ENCODE assay signal across 29 mouse cellular contexts in genomic region chr10:39176981-39177380, GRCm38 (mm10). TPM values are rescaled to one million over a fixed set of nuclear protein-coding genes. Genes with fewer than 3 reads are reported as not detected.
DNase-seq lines count a peak whose midpoint lies in the region; ATAC-seq and TF ChIP-seq lines count a peak whose summit lies in the region.
"Had no signal": no experiment of that assay in that cellular context is flagged by ENCODE, and none has a peak within 500 bp of the region (broad histone marks: within the 10 kb centered on the region; RNA-seq: fewer than 3 reads in every experiment).

No protein-coding gene starts in this region.

- no peak overlapping the region for H3K27ac ChIP-seq in heart, embryonic 10.5 days
- H3K27ac ChIP-seq in lung, postnatal 0 days (ENCODE audit: low read length) = no peak overlapping the region
- H3K27ac ChIP-seq: forebrain, embryonic 10.5 days; forebrain, embryonic 13.5 days; heart, embryonic 15.5 days; hindbrain, embryonic 14.5 days; hindbrain, postnatal 0 days had no signal

- peak; percentile 9 for DNase-seq in heart, adult 8-10 months (ENCODE audit: low spot score)
- DNase-seq in heart, embryonic 10.5 days (ENCODE audit: low spot score) = no peak
- DNase-seq in lung, postnatal 0 days (ENCODE audit: low spot score) = peak; percentile 52
- no peak for DNase-seq in lung, adult 2 months
- peak; percentile 54 for DNase-seq in lung, postnatal 10 days
- no peak for DNase-seq in layer of hippocampus, postnatal 25 days (ENCODE audit: extremely low spot score in 1 of 2, low spot score in 1 of 2)
- DNase-seq: adrenal gland, postnatal 10 days; adrenal gland, postnatal 36 days; cerebellum, adult 18-20 months; cerebellum, adult 9-10 months; cerebellum, postnatal 14 days; gastrocnemius, postnatal 10 days; gastrocnemius, postnatal 36 days; heart, postnatal 10 days; heart, postnatal 4 days had no signal

- no peaks in the 10 kb centered on the region for H3K9me3 ChIP-seq in heart, embryonic 10.5 days
- H3K9me3 ChIP-seq in lung, postnatal 0 days (ENCODE audit: low read length) = no peaks in the 10 kb centered on the region
- H3K9me3 ChIP-seq: heart, embryonic 15.5 days had no signal

- ATAC-seq in lung, postnatal 0 days = peak; percentile 74
- no peak for ATAC-seq in CD4-positive, CD25-positive, alpha-beta regulatory T cell, adult 4 months
- ATAC-seq: forebrain, embryonic 13.5 days; forebrain, embryonic 16.5 days; hindbrain, postnatal 0 days; Patski had no signal

- H3K36me3 ChIP-seq in heart, embryonic 10.5 days = no peaks in the 10 kb centered on the region
- no peaks in the 10 kb centered on the region for H3K36me3 ChIP-seq in lung, postnatal 0 days (ENCODE audit: insufficient read depth, low read length)
- H3K36me3 ChIP-seq: forebrain, embryonic 10.5 days; heart, embryonic 12.5 days; heart, embryonic 15.5 days had no signal

- H3K4me3 ChIP-seq in heart, embryonic 10.5 days = no peak overlapping the region
- H3K4me3 ChIP-seq in lung, postnatal 0 days (ENCODE audit: low read depth, low read length) = no peak overlapping the region
- no peak overlapping the region for H3K4me3 ChIP-seq in lung, adult 2 months (replicated peaks; ENCODE audit: extremely low read depth, low read depth, low read length)
- H3K4me3 ChIP-seq: forebrain, embryonic 10.5 days; forebrain, embryonic 13.5 days; heart, embryonic 12.5 days; heart, embryonic 15.5 days had no signal

- TF ChIP-seq POLR2A in lung, adult 2 months (IDR thresholded peaks at IDR 0.05; ENCODE audit: borderline replicate concordance, extremely low read depth, low read depth, low read length) = no peak

- no peak overlapping the region for H3K9ac ChIP-seq in lung, postnatal 0 days (replicated peaks; ENCODE audit: low read depth)
- H3K9ac ChIP-seq: forebrain, embryonic 13.5 days; heart, embryonic 12.5 days; heart, embryonic 15.5 days; hindbrain, embryonic 14.5 days had no signal

- H3K4me1 ChIP-seq in heart, embryonic 10.5 days = peaks cover 10% of the 10 kb centered on the region
- peaks cover 7% of the 10 kb centered on the region for H3K4me1 ChIP-seq in lung, postnatal 0 days (ENCODE audit: insufficient read depth, low read depth, low read length)
- peaks cover 5% of the 10 kb centered on the region for H3K4me1 ChIP-seq in lung, adult 2 months (ENCODE audit: control insufficient read depth, insufficient read depth, low read length)

- H3K4me2 ChIP-seq in lung, postnatal 0 days (replicated peaks; ENCODE audit: low read depth, low read length) = no peak overlapping the region
- H3K4me2 ChIP-seq: forebrain, embryonic 13.5 days; heart, embryonic 12.5 days; heart, embryonic 15.5 days; hindbrain, embryonic 14.5 days had no signal

- no peak for TF ChIP-seq CTCF in lung, postnatal 0 days (IDR thresholded peaks at IDR 0.05)
- TF ChIP-seq CTCF in lung, adult 2 months (IDR thresholded peaks at IDR 0.05; ENCODE audit: insufficient read depth, low read length) = no peak

- peak; percentile 89 for TF ChIP-seq EP300 in lung, postnatal 0 days (IDR thresholded peaks at IDR 0.05)

- H3K27me3 ChIP-seq in heart, embryonic 10.5 days (ENCODE audit: insufficient read depth, poor library complexity, severe bottlenecking) = no peaks in the 10 kb centered on the region
- no peaks in the 10 kb centered on the region for H3K27me3 ChIP-seq in lung, postnatal 0 days (replicated peaks; ENCODE audit: insufficient read depth, low read length)
- H3K27me3 ChIP-seq: forebrain, embryonic 13.5 days; heart, embryonic 12.5 days; heart, embryonic 15.5 days; Patski had no signal

- WGBS in heart, embryonic 10.5 days = 61% methylated on average over 5 of the region's 5 CpGs
- 52% methylated on average over 5 of the region's 5 CpGs for WGBS in lung, postnatal 0 days
- 40% methylated on average over 5 of the region's 5 CpGs for WGBS in lung, adult 2 months

RNA-seq across cellular contexts. Expression of gene Ccn6, which starts 13.4 kb away (rescaled TPM):
- not detected for total RNA-seq in heart, adult 8-10 months (2022)
- 0.20 and 0.36 TPM in 2 replicates for polyA plus RNA-seq in heart, embryonic 10.5 days (2016; fragmentation: Nextera tagmentation; extraction: Ambion mirVana)
- polyA plus RNA-seq in lung, postnatal 0 days (2015; fragmentation: Nextera tagmentation; extraction: Ambion mirVana) = 0.10 TPM in 1 of 2 replicates, not detected in the other
- 0.20 and 0.25 TPM in 2 replicates for polyA plus RNA-seq in lung, adult 2 months (2012; rRNA removed)
- under 1 TPM in 1 of 2 experiments, not detected in 1; 0.37 TPM for total RNA-seq in layer of hippocampus, postnatal 25 days (2021)
- polyA plus RNA-seq in CD4-positive, CD25-positive, alpha-beta regulatory T cell, adult 4 months (2017; shearing (Covaris generic)) = not detected
- total RNA-seq: ES-E14; gastrocnemius, adult 18-20 months; gastrocnemius, postnatal 36 days; granulocyte monocyte progenitor cell, adult 5-6 weeks; heart, postnatal 10 days; heart, postnatal 4 days had no signal
- polyA plus RNA-seq: C2C12; embryonic facial prominence, embryonic 11.5 days; heart, embryonic 12.5 days had no signal

RNA-seq across cellular contexts. Expression of gene Tube1, which starts 43.2 kb away (rescaled TPM):
- total RNA-seq in heart, adult 8-10 months (2022) = 1 to 10 TPM in 2 of 4 experiments, under 1 TPM in 2; 0.73 to 1.3 (median 0.96) TPM
- 14.4 and 17.2 TPM in 2 replicates for polyA plus RNA-seq in heart, embryonic 10.5 days (2016; fragmentation: Nextera tagmentation; extraction: Ambion mirVana)
- 1.7 and 1.8 TPM in 2 replicates for polyA plus RNA-seq in lung, postnatal 0 days (2015; fragmentation: Nextera tagmentation; extraction: Ambion mirVana)
- 0.90 and 1.0 TPM in 2 replicates for polyA plus RNA-seq in lung, adult 2 months (2012; rRNA removed)
- 1 to 10 TPM; 2.1 to 2.2 TPM for total RNA-seq in layer of hippocampus, postnatal 25 days (2021)
- 1 to 10 TPM; 4.5 to 6.4 TPM for polyA plus RNA-seq in CD4-positive, CD25-positive, alpha-beta regulatory T cell, adult 4 months (2017; shearing (Covaris generic))

RNA-seq across cellular contexts. Expression of gene Fam229b, which starts 43.3 kb away (rescaled TPM):
- total RNA-seq in heart, adult 8-10 months (2022) = 10 to 100 TPM in 2 of 4 experiments, 1 to 10 TPM in 2; 6.2 to 10.7 (median 9.3) TPM
- polyA plus RNA-seq in heart, embryonic 10.5 days (2016; fragmentation: Nextera tagmentation; extraction: Ambion mirVana) = 5.9 and 8.5 TPM in 2 replicates
- polyA plus RNA-seq in lung, postnatal 0 days (2015; fragmentation: Nextera tagmentation; extraction: Ambion mirVana) = 9.0 and 10.2 TPM in 2 replicates
- polyA plus RNA-seq in lung, adult 2 months (2012; rRNA removed) = 1.2 and 2.7 TPM in 2 replicates
- total RNA-seq in layer of hippocampus, postnatal 25 days (2021) = 10 to 100 TPM; 11.6 to 13.5 TPM
- polyA plus RNA-seq in CD4-positive, CD25-positive, alpha-beta regulatory T cell, adult 4 months (2017; shearing (Covaris generic)) = 1 to 10 TPM in 1 of 2 experiments, not detected in 1; 1.0 TPM

Comparison
In these comparisons a context has a peak if more than half of its experiments do, and no peak if none do; other contexts are left out.
1. DNase-seq: peak in heart, adult 8-10 months (single experiment), lung, postnatal 0 days (single experiment) and lung, postnatal 10 days (single experiment); none in heart, embryonic 10.5 days (single experiment), lung, adult 2 months (single experiment) and layer of hippocampus, postnatal 25 days (0 of 2).